Mouse (Mus musculus) liver, adult 2 months (tissue): ENCODE measurements at regions not wholly inside any gene's neighbourhood (a gene's known extent, or its start where the extent isn't known, plus 50 kb on each side); places are given as distances from the start of the nearest gene placed in this dataset.

Experiments
- DNase-seq: peaks from one replicate; pipeline ENCODE4 v3.0.0-alpha.2; 2011; ENCODE audit warnings: low read depth, low spot score; ENCODE audit errors: extremely low read depth
- H3K27ac ChIP-seq: fragments of 200-500 bp; replicated peaks from 2 replicates; pipeline ENCODE4 v1.5.1; 2012; ENCODE audit warnings: low read depth, mild to moderate bottlenecking, control low read depth, inconsistent platforms, low read length; ENCODE audit not compliant: insufficient read depth
- H3K27me3 ChIP-seq: fragments of 200-500 bp; 2 replicates; pipeline ENCODE4 v1.6.1; 2012; ENCODE audit warnings: mild to moderate bottlenecking, moderate library complexity, low read length, inconsistent platforms; ENCODE audit not compliant: control insufficient read depth, insufficient read depth
- H3K36me3 ChIP-seq: fragments of 200-500 bp; 2 replicates; pipeline ENCODE4 v1.6.1; 2012; ENCODE audit warnings: low read length, inconsistent platforms; ENCODE audit not compliant: control insufficient read depth, insufficient read depth
- H3K4me1 ChIP-seq: fragments of 200-500 bp; 2 replicates; pipeline ENCODE4 v1.6.1; 2011; ENCODE audit warnings: low read length; ENCODE audit not compliant: control insufficient read depth, insufficient read depth
- H3K4me3 ChIP-seq: fragments of 200-500 bp; 2 replicates; pipeline ENCODE4 v1.5.1; 2011; ENCODE audit warnings: low read depth, mild to moderate bottlenecking, control low read depth, low read length, moderate library complexity; ENCODE audit not compliant: insufficient read depth
- H3K79me2 ChIP-seq: fragments of 200-500 bp; 2 replicates; pipeline ENCODE4 v1.6.1; 2012; ENCODE audit warnings: inconsistent platforms, mild to moderate bottlenecking, low read length, moderate library complexity; ENCODE audit not compliant: control insufficient read depth, insufficient read depth
- H3K9ac ChIP-seq: fragments of 200-500 bp; 2 replicates; pipeline ENCODE4 v1.6.1; 2012; ENCODE audit warnings: low read depth, mild to moderate bottlenecking, control low read depth, inconsistent platforms, low read length
- CTCF ChIP-seq: fragments of 200-500 bp; IDR thresholded peaks from 2 replicates; pipeline ENCODE4 v1.5.1; 2011; ENCODE audit warnings: low read depth, low read length, control low read depth
- POLR2A ChIP-seq: fragments of 200-500 bp; IDR thresholded peaks from 2 replicates; pipeline ENCODE4 v1.6.1; 2011; ENCODE audit warnings: low read length, control low read depth; ENCODE audit not compliant: insufficient read depth; ENCODE audit errors: extremely low read depth
- WGBS: fragments of 180-500 bp; shearing (Covaris S2); methylation state at CpG from one replicate; pipeline ENCODE4 v1.1.7; 2018; 5-methylcytosine and 5-hydroxymethylcytosine counted together

GRCm38 (mm10) chr3:147273446-147273845 lies 421.3 kb downstream of the Ttll7 start:
- no peaks in the 10 kb centered on the region for H3K4me1 ChIP-seq
- no peak for DNase-seq
- WGBS, result 81% methylated on average over 3 of the region's 3 CpGs
- no peak overlapping the region for H3K9ac ChIP-seq
- H3K27ac ChIP-seq, result no peak overlapping the region
- no peaks in the 10 kb centered on the region for H3K79me2 ChIP-seq
- H3K4me3 ChIP-seq, result no peak overlapping the region
- H3K27me3 ChIP-seq, result no peaks in the 10 kb centered on the region
- H3K36me3 ChIP-seq, result no peaks in the 10 kb centered on the region
- TF ChIP-seq POLR2A, result no peak
- no peak for TF ChIP-seq CTCF

GRCm38 (mm10) chr3:147278602-147279001 lies 426.4 kb downstream of the Ttll7 start:
- no peak overlapping the region for H3K9ac ChIP-seq
- TF ChIP-seq CTCF (no peak), POLR2A (no peak)
- no peaks in the 10 kb centered on the region for H3K36me3 ChIP-seq
- no peaks in the 10 kb centered on the region for H3K4me1 ChIP-seq
- H3K79me2 ChIP-seq, result no peaks in the 10 kb centered on the region
- no peak for DNase-seq
- no peak overlapping the region for H3K27ac ChIP-seq
- no peaks in the 10 kb centered on the region for H3K27me3 ChIP-seq
- no peak overlapping the region for H3K4me3 ChIP-seq

GRCm38 (mm10) chr3:147283724-147284123 lies 431.6 kb downstream of the Ttll7 start:
- WGBS, result 34% methylated on average over 9 of the region's 9 CpGs
- DNase-seq, result no peak
- H3K9ac ChIP-seq, result no peak overlapping the region

GRCm38 (mm10) chr3:147284357-147284756 lies 432.2 kb downstream of the Ttll7 start:
- H3K27me3 ChIP-seq, result no peaks in the 10 kb centered on the region
- H3K27ac ChIP-seq, result no peak overlapping the region
- WGBS, result 81% methylated on average over 4 of the region's 4 CpGs
- TF ChIP-seq POLR2A, result no peak
- no peak for TF ChIP-seq CTCF
- no peaks in the 10 kb centered on the region for H3K79me2 ChIP-seq
- H3K9ac ChIP-seq, result no peak overlapping the region
- no peak for DNase-seq
- no peak overlapping the region for H3K4me3 ChIP-seq
- no peaks in the 10 kb centered on the region for H3K4me1 ChIP-seq
- H3K36me3 ChIP-seq, result no peaks in the 10 kb centered on the region

More at GRCm38 (mm10) chr3:147283724-147284123, 431.6 kb downstream of the Ttll7 start:
- H3K79me2 ChIP-seq, result no peaks in the 10 kb centered on the region
- no peak overlapping the region for H3K4me3 ChIP-seq
- no peak overlapping the region for H3K27ac ChIP-seq
- H3K4me1 ChIP-seq, result no peaks in the 10 kb centered on the region
- no peak for TF ChIP-seq POLR2A
- no peak for TF ChIP-seq CTCF
- H3K36me3 ChIP-seq, result no peaks in the 10 kb centered on the region
- no peaks in the 10 kb centered on the region for H3K27me3 ChIP-seq

GRCm38 (mm10) chr3:147285496-147285895 lies 433.3 kb downstream of the Ttll7 start:
- Histone ChIP-seq H3K9ac (no peak overlapping the region), H3K79me2 (no peaks in the 10 kb centered on the region), H3K27me3 (no peaks in the 10 kb centered on the region), H3K27ac (no peak overlapping the region), H3K4me3 (no peak overlapping the region), H3K4me1 (no peaks in the 10 kb centered on the region), H3K36me3 (no peaks in the 10 kb centered on the region)
- DNase-seq, result no peak
- 56% methylated on average over 5 of the region's 5 CpGs for WGBS
- TF ChIP-seq CTCF, result no peak
- no peak for TF ChIP-seq POLR2A

- Histone ChIP-seq H3K4me3 (no peak overlapping the region), H3K4me1 (no peaks in the 10 kb centered on the region), H3K36me3 (no peaks in the 10 kb centered on the region), H3K27ac (no peak overlapping the region), H3K27me3 (no peaks in the 10 kb centered on the region), H3K79me2 (no peaks in the 10 kb centered on the region), H3K9ac (no peak overlapping the region)
- no peak for TF ChIP-seq POLR2A
- no peak for TF ChIP-seq CTCF
- DNase-seq, result no peak
- WGBS, result 69% methylated on average over 8 of the region's 8 CpGs
These were observed 435.3 kb downstream of the Ttll7 start for GRCm38 (mm10) chr3:147287503-147287902.
